Mouse (Mus musculus) gastrocnemius, adult 8-10 months (tissue): ENCODE measurements around the gene Zfp688. TPM values are rescaled to one million over a fixed set of nuclear protein-coding genes. Genes with fewer than 3 reads are reported as not detected.

Source experiments
- total RNA-seq, 4 experiments: library from RNA; stranded (reverse); gene quantifications; 2 replicates each; pipeline ENCODE4 v1.2.4; 2022

The Zfp688 gene
- total RNA-seq, 4 experiments from 2014 or later = 1.3 to 3.4 (median 2.2) TPM

Other genes starting within 250 kb of the Zfp688 start
- 10 to 100 TPM; 25.2 to 35.0 (median 32.7) TPM for gene Cd2bp2, start 226.0 kb downstream of the Zfp688 start, total RNA-seq
- gene Tbc1d10b, start 213.6 kb downstream of the Zfp688 start, total RNA-seq = 10 to 100 TPM; 29.1 to 34.3 (median 32.1) TPM
- gene Mylpf, start 213.2 kb downstream of the Zfp688 start, total RNA-seq = over 10,000 TPM; 27,006 to 32,685 (median 27,393) TPM
- 1 to 10 TPM; 4.2 to 5.5 (median 4.8) TPM for gene Zfp553, start 189.0 kb downstream of the Zfp688 start, total RNA-seq
- gene Sept1, start 188.9 kb downstream of the Zfp688 start, total RNA-seq = 1 to 10 TPM; 1.0 to 2.8 (median 1.4) TPM
- gene Zfp771, start 177.8 kb downstream of the Zfp688 start, total RNA-seq = 10 to 100 TPM; 13.7 to 21.0 (median 18.3) TPM
- 10 to 100 TPM; 31.3 to 38.3 (median 33.9) TPM for gene Dctpp1, start 161.4 kb downstream of the Zfp688 start, total RNA-seq
- gene Sephs2, start 148.0 kb downstream of the Zfp688 start, total RNA-seq = 10 to 100 TPM; 38.1 to 45.4 (median 41.6) TPM
- gene Itgal, start 125.8 kb downstream of the Zfp688 start, total RNA-seq = under 1 TPM; 0.07 to 0.25 (median 0.17) TPM
- 10 to 100 TPM; 39.1 to 55.1 (median 41.1) TPM for gene Zfp768, start 76.5 kb downstream of the Zfp688 start, total RNA-seq
- gene Zfp747, start 46.0 kb downstream of the Zfp688 start, total RNA-seq = 1 to 10 TPM; 3.0 to 3.4 (median 3.1) TPM
- 1 to 10 TPM; 1.5 to 2.5 (median 2.1) TPM for gene 9130019O22Rik, start 34.9 kb downstream of the Zfp688 start, total RNA-seq
- 1 to 10 TPM; 1.6 to 2.2 (median 1.7) TPM for gene E430018J23Rik, start 28.4 kb downstream of the Zfp688 start, total RNA-seq
- 1 to 10 TPM; 1.4 to 2.3 (median 1.9) TPM for gene Zfp764, start 15.2 kb downstream of the Zfp688 start, total RNA-seq
- 1 to 10 TPM in 3 of 4 experiments, under 1 TPM in 1; 0.88 to 1.3 (median 1.2) TPM for gene Zfp689, start 27.1 kb upstream of the Zfp688 start, total RNA-seq
- gene Prr14, start 37.5 kb upstream of the Zfp688 start, total RNA-seq = 10 to 100 TPM; 14.8 to 18.4 (median 16.7) TPM
- 10 to 100 TPM; 21.9 to 29.3 (median 25.1) TPM for gene Fbrs, start 57.1 kb upstream of the Zfp688 start, total RNA-seq
- 10 to 100 TPM; 44.3 to 52.4 (median 48.6) TPM for gene Srcap, start 89.9 kb upstream of the Zfp688 start, total RNA-seq
- gene Gm42715, start 97.5 kb upstream of the Zfp688 start, total RNA-seq = 1 to 10 TPM; 4.4 to 8.0 (median 5.5) TPM
- not detected for gene Tmem265, start 139.3 kb upstream of the Zfp688 start, total RNA-seq
- 10 to 100 TPM in 1 of 4 experiments, 1 to 10 TPM in 3; 8.0 to 10.6 (median 8.4) TPM for gene Phkg2, start 151.3 kb upstream of the Zfp688 start, total RNA-seq
- gene Ccdc189, start 166.5 kb upstream of the Zfp688 start, total RNA-seq = 1 to 10 TPM; 2.0 to 2.6 (median 2.2) TPM
- 10 to 100 TPM; 28.6 to 32.3 (median 30.6) TPM for gene Rnf40, start 166.7 kb upstream of the Zfp688 start, total RNA-seq
- 1 to 10 TPM; 6.8 to 7.8 (median 7.4) TPM for gene Zfp629, start 193.7 kb upstream of the Zfp688 start, total RNA-seq